Mouse (Mus musculus) megakaryocyte progenitor cell, adult 5-6 weeks (primary cell): ENCODE results near the gene Wipf1. TPM values are rescaled to one million over a fixed set of nuclear protein-coding genes. Genes with fewer than 3 reads are reported as not detected.

ENCODE experiments used
- ATAC-seq: replicated peaks from 2 replicates; pipeline ENCODE4 v1.8.0; 2016; ENCODE audit warnings: mild to moderate bottlenecking, moderate TSS enrichment, inconsistent platforms; ENCODE audit not compliant: poor library complexity
- total RNA-seq, 2 experiments: library from RNA; stranded (forward) in 1 of 2; stranded (reverse) in 1 of 2; fragments of 157-497, 149-512 nt in 1 of 2; fragments of 200-1000 nt in 1 of 2; gene quantifications; 2 replicates each; pipeline versions ENCODE4 v1.2.3 to v1.2.4; 2015 to 2017

Gene Wipf1
- total RNA-seq, 2 experiments from 2014 or later: 13.7 to 39.1 TPM

- peak; percentile 51 for ATAC-seq
Measured at GRCm38 (mm10) chr2:73547256-73547655, 17.7 kb upstream of the Wipf1 start.

- no peak for ATAC-seq
Measured at GRCm38 (mm10) chr2:73545556-73545955, 16.0 kb upstream of the Wipf1 start.

GRCm38 (mm10) chr2:73540450-73541162 is 11.1 kb upstream of the Wipf1 start:
- ATAC-seq: peak; percentile 67

- no peak for ATAC-seq
Measured at GRCm38 (mm10) chr2:73539697-73540096, 10.2 kb upstream of the Wipf1 start.

GRCm38 (mm10) chr2:73539141-73539540 is 9.6 kb upstream of the Wipf1 start:
- no peak for ATAC-seq

GRCm38 (mm10) chr2:73538590-73538989 is 9.1 kb upstream of the Wipf1 start:
- no peak for ATAC-seq

GRCm38 (mm10) chr2:73536091-73536783 is 6.7 kb upstream of the Wipf1 start:
- peak; percentile 78 for ATAC-seq

GRCm38 (mm10) chr2:73534720-73535119 is 5.2 kb upstream of the Wipf1 start:
- no peak for ATAC-seq

GRCm38 (mm10) chr2:73530487-73530886 is 953 bp upstream of the Wipf1 start:
- ATAC-seq: peak; percentile 33; the same call in 1 of the 2 replicates

GRCm38 (mm10) chr2:73528516-73529355 is 798 bp downstream of the Wipf1 start:
- ATAC-seq: peak; percentile 15; the same call in 1 of the 2 replicates

- no peak for ATAC-seq
Measured at GRCm38 (mm10) chr2:73527956-73528355, 1.6 kb downstream of the Wipf1 start.

GRCm38 (mm10) chr2:73526691-73527090 is 2.8 kb downstream of the Wipf1 start:
- peak; percentile 49 for ATAC-seq

GRCm38 (mm10) chr2:73522891-73523290 is 6.6 kb downstream of the Wipf1 start:
- no peak for ATAC-seq

- ATAC-seq: no peak
Measured at GRCm38 (mm10) chr2:73522336-73522735, 7.2 kb downstream of the Wipf1 start.

- ATAC-seq: no peak
Measured at GRCm38 (mm10) chr2:73521737-73522136, 7.8 kb downstream of the Wipf1 start.

- no peak for ATAC-seq
Measured at GRCm38 (mm10) chr2:73518966-73519365, 10.6 kb downstream of the Wipf1 start.

GRCm38 (mm10) chr2:73518311-73518710 is 11.2 kb downstream of the Wipf1 start:
- no peak for ATAC-seq

GRCm38 (mm10) chr2:73514178-73514577 is 15.4 kb downstream of the Wipf1 start:
- ATAC-seq: no peak

- no peak; the same call in 1 of the 2 replicates for ATAC-seq
Measured at GRCm38 (mm10) chr2:73513204-73513749, 16.3 kb downstream of the Wipf1 start.

GRCm38 (mm10) chr2:73512044-73512443 is 17.5 kb downstream of the Wipf1 start:
- ATAC-seq: peak; percentile 62

- ATAC-seq: no peak
Measured at GRCm38 (mm10) chr2:73510731-73511360, 18.7 kb downstream of the Wipf1 start.
